Mouse (Mus musculus) lung, postnatal 0 days (tissue): ENCODE results near the gene Msmb. TPM values are rescaled to one million over a fixed set of nuclear protein-coding genes. Genes with fewer than 3 reads are reported as not detected.

Experiments
- ATAC-seq: fragments of 200-750 bp; cut with Nextera tagmentation; 2 replicates; pipeline ENCODE4 v1.8.0; 2017; ENCODE audit warnings: moderate library complexity
- DNase-seq: peaks from one replicate; pipeline ENCODE4 v3.0.0-alpha.2; 2016; ENCODE audit warnings: low spot score
- H3K27ac ChIP-seq: fragments of 300-500 bp; sonication (generic); 2 replicates; pipeline ENCODE4 v1.5.1; 2014; ENCODE audit warnings: antibody characterized with exemption, mild to moderate bottlenecking, low read length, mixed read lengths
- H3K27me3 ChIP-seq: fragments of 300-500 bp; sonication (generic); replicated peaks from 2 replicates; pipeline ENCODE4 v1.6.1; 2014; ENCODE audit warnings: low read length, mixed read lengths; ENCODE audit not compliant: insufficient read depth
- H3K36me3 ChIP-seq: fragments of 300-500 bp; sonication (generic); 2 replicates; pipeline ENCODE4 v1.6.1; 2014; ENCODE audit warnings: low read length, mixed read lengths; ENCODE audit not compliant: insufficient read depth
- H3K4me1 ChIP-seq: fragments of 300-500 bp; sonication (generic); 2 replicates; pipeline ENCODE4 v1.6.1; 2014; ENCODE audit warnings: antibody characterized with exemption, low read depth, low read length, mixed read lengths; ENCODE audit not compliant: insufficient read depth
- H3K4me2 ChIP-seq: fragments of 300-500 bp; sonication (generic); replicated peaks from 2 replicates; pipeline ENCODE4 v1.6.1; 2014; ENCODE audit warnings: low read depth, mild to moderate bottlenecking, low read length, moderate library complexity, mixed read lengths
- H3K4me3 ChIP-seq: fragments of 300-500 bp; sonication (generic); 2 replicates; pipeline ENCODE4 v1.5.1; 2014; ENCODE audit warnings: low read depth, low read length
- H3K9ac ChIP-seq: fragments of 300-500 bp; sonication (generic); replicated peaks from 2 replicates; pipeline ENCODE4 v1.6.1; 2014; ENCODE audit warnings: low read depth, mild to moderate bottlenecking
- H3K9me3 ChIP-seq: fragments of 300-500 bp; sonication (generic); 2 replicates; pipeline ENCODE4 v1.6.1; 2016; ENCODE audit warnings: low read length, mixed read lengths
- CTCF ChIP-seq: IDR thresholded peaks from 2 replicates; pipeline ENCODE4 v1.5.1; 2016; ENCODE audit warnings: antibody characterized with exemption, mild to moderate bottlenecking
- EP300 ChIP-seq: IDR thresholded peaks from 2 replicates; pipeline ENCODE4 v1.6.1; 2016; ENCODE audit warnings: antibody characterized with exemption, mild to moderate bottlenecking, control low read depth
- WGBS: fragments of 180-500 bp; shearing (Covaris S2); extraction: QIAGEN DNeasy Blood & Tissue Kit; methylation state at CpG from one replicate; pipeline ENCODE4 v1.1.7; 2014; 5-methylcytosine and 5-hydroxymethylcytosine counted together
- polyA plus RNA-seq: library from polyadenylated mRNA; unstranded; fragments of >200 nt; fragmentation: Nextera tagmentation; extraction: Ambion mirVana; gene quantifications from 2 replicates; pipeline ENCODE4 v1.2.1, GENCODE M21; 2015

The Msmb gene
- polyA plus RNA-seq, 1 experiment from 2014 or later, result not detected

GRCm38 (mm10) chr14:32201354-32201753 is 59.5 kb downstream of the Msmb start:
- Histone ChIP-seq H3K4me3 (peak overlapping the region; percentile 99), H3K27me3 (no peaks in the 10 kb centered on the region), H3K9ac (peak overlapping the region; percentile 89), H3K36me3 (peaks cover 14% of the 10 kb centered on the region; the same call in 1 of the 2 replicates), H3K4me1 (peaks cover 19% of the 10 kb centered on the region; the same call in 1 of the 2 replicates), H3K4me2 (peak overlapping the region; percentile 57), H3K27ac (peak overlapping the region; percentile 76), H3K9me3 (no peaks in the 10 kb centered on the region)
- ATAC-seq (peak; percentile 37), DNase-seq (peak; percentile 42)
- TF ChIP-seq EP300, result no peak
- no peak for TF ChIP-seq CTCF
- under 1% methylated on average over 25 of the region's 26 CpGs for WGBS

DNA sequence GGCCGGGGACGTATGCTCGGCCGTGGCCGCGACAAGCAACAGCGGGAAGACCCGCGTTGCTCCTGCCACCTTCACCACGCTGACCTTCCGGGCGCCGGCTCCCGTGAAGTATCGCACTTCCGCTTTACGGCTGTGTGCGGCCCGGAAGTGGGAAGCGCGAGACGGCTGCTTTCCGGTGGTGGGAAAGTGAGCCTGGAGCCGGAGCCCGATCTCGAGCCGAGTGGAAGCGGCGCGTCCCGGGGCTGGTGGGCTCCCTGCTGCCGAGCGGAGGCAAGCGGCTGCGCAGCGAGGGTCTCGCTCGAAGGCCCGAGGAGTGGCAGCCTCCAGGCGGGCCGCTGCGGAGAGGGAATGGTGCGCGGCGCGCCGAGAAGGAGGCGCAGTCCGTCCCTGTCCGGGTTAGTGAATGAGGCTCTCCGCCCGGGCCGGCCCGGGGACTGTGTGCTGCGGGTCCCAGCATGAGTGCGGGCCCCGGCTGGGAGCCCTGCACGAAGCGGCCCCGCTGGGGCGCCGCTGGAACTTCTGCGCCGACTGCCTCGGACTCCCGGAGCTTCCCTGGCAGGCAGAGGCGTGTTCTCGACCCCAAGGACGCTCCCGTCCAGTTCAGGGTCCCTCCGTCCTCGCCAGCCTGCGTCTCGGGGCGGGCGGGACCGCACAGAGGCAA is 60.1 kb downstream of the Msmb start, which contains the start of the genes Timm23 and Parg:
Timm23 (minus strand) TSS at position 108 of the 661 bp plus-strand sequence.
Parg (plus strand) TSS at position 159 of the 661 bp plus-strand sequence.
- peaks cover 11% of the 10 kb centered on the region; the same call in 1 of the 2 replicates for H3K36me3 ChIP-seq
- peak within 1 kb of the TSS; percentile 89 for H3K9ac ChIP-seq
- peaks cover 19% of the 10 kb centered on the region; the same call in 1 of the 2 replicates for H3K4me1 ChIP-seq
- 2% methylated on average over 61 of the region's 77 CpGs for WGBS
- peak; percentile 97 for ATAC-seq
- DNase-seq, result peak; percentile 95
- peak within 1 kb of the TSS; percentile 92 for H3K4me2 ChIP-seq
- H3K27ac ChIP-seq, result peak within 1 kb of the TSS; percentile 81
- H3K9me3 ChIP-seq, result no peaks in the 10 kb centered on the region
- H3K27me3 ChIP-seq, result no peaks in the 10 kb centered on the region
- TF ChIP-seq CTCF (no peak), EP300 (no peak)
- H3K4me3 ChIP-seq, result peak within 1 kb of the TSS; percentile 99

Other genes starting within 250 kb of the Msmb start
- gene Galnt15, start 113.0 kb upstream of the Msmb start, polyA plus RNA-seq, result 0.44 and 0.73 TPM in 2 replicates
- gene Oxnad1, start 56.6 kb upstream of the Msmb start, polyA plus RNA-seq, result 9.1 and 12.1 TPM in 2 replicates
- gene Dph3, start 56.3 kb upstream of the Msmb start, polyA plus RNA-seq, result 70.5 and 81.6 TPM in 2 replicates
- 73.5 and 76.5 TPM in 2 replicates for gene Ncoa4, start 17.8 kb downstream of the Msmb start, polyA plus RNA-seq
- gene Timm23, start 59.9 kb downstream of the Msmb start, polyA plus RNA-seq, result 151 and 160 TPM in 2 replicates
- 16.5 and 20.2 TPM in 2 replicates for gene Parg, start 59.9 kb downstream of the Msmb start, polyA plus RNA-seq
- gene Ogdhl, start 180.0 kb downstream of the Msmb start, polyA plus RNA-seq, result 1.1 and 1.2 TPM in 2 replicates
- gene 1700024G13Rik, start 246.4 kb downstream of the Msmb start, polyA plus RNA-seq, result 7.8 and 9.5 TPM in 2 replicates